Mouse (Mus musculus) embryonic facial prominence, embryonic 11.5 days (tissue): ENCODE measurements around the gene H2al1m. TPM values are rescaled to one million over a fixed set of nuclear protein-coding genes. Genes with fewer than 3 reads are reported as not detected.

Experiments
- polyA plus RNA-seq: library from polyadenylated mRNA; unstranded; fragments of >200 nt; fragmentation: Nextera tagmentation; extraction: Ambion mirVana; gene quantifications from 2 replicates; pipeline ENCODE4 v1.2.1, GENCODE M21; 2014

H2al1m gene
- polyA plus RNA-seq, 1 experiment from 2014 or later, result not detected

Other genes starting within 250 kb of the H2al1m start
- not detected in 2 replicates for gene Fthl17f, start 220.7 kb upstream of the H2al1m start, polyA plus RNA-seq
- gene 4930402K13Rik, start 179.2 kb upstream of the H2al1m start, polyA plus RNA-seq, result not detected in 2 replicates
- 0.29 and 0.50 TPM in 2 replicates for gene Lancl3, start 83.9 kb upstream of the H2al1m start, polyA plus RNA-seq
- gene Gm14862, start 26.9 kb upstream of the H2al1m start, polyA plus RNA-seq, result 0.34 TPM in 1 of 2 replicates, not detected in the other
- gene Xk, start 11.0 kb upstream of the H2al1m start, polyA plus RNA-seq, result 2.4 and 2.9 TPM in 2 replicates
- not detected in 2 replicates for gene H2al1k, start 66.9 kb downstream of the H2al1m start, polyA plus RNA-seq
- gene Cybb, start 204.0 kb downstream of the H2al1m start, polyA plus RNA-seq, result 0.93 and 1.3 TPM in 2 replicates